Mouse (Mus musculus): ENCODE results near the gene Wdr48. TPM values are rescaled to one million over a fixed set of nuclear protein-coding genes. Genes with fewer than 3 reads are reported as not detected.

Wdr48 gene
- polyA plus RNA-seq, 1 experiment: 27.5 TPM

DNA sequence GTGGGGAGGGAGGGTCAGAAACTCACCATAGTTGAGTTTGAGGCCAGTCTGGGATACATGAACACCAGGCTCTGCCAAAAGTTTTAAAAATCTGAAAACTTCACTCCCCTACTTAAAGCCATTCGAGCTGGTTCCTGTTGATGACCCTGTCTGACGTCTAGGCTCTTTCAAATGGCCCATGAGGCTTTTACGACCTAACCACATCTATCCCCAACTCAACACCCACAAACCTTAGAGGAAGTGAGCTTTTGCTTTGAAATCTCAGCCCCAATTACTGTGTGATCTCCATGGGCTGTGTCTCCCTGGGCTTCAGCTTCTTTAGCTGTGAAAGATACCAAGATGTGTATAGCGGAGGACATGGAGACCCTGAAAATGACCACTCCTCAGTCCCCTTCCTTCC, 43.8 kb downstream of the Wdr48 start:
- Histone ChIP-seq H3K27ac (ENCODE audit: insufficient read depth, low read length) (no peak overlapping the region), H3K36me3 (ENCODE audit: control insufficient read depth, insufficient read depth, low read length) (no peaks in the 10 kb centered on the region), H3K27me3 (ENCODE audit: control insufficient read depth, insufficient read depth, low read length) (no peaks in the 10 kb centered on the region), H3K4me3 (ENCODE audit: extremely low read depth, insufficient read depth, insufficient read length) (no peak overlapping the region), H3K4me1 (ENCODE audit: control insufficient read depth, insufficient read depth, insufficient read length) (peaks cover 11% of the 10 kb centered on the region; the same call in 1 of the 2 replicates)
- 30% methylated on average over 4 of the region's 4 CpGs for whole genome bisulfite sequencing
- DNase-seq (ENCODE audit: low read depth in 1 of 2, low spot score in 2 of 2): peak in 1 of 2 experiments; percentile 50
- TF ChIP-seq CTCF (IDR thresholded peaks at IDR 0.05; ENCODE audit: extremely low read depth, insufficient read depth, insufficient read length, insufficient replicate concordance): no peak
- no peak for TF ChIP-seq POLR2A (IDR thresholded peaks at IDR 0.05; ENCODE audit: low read depth, low read length)

DNA sequence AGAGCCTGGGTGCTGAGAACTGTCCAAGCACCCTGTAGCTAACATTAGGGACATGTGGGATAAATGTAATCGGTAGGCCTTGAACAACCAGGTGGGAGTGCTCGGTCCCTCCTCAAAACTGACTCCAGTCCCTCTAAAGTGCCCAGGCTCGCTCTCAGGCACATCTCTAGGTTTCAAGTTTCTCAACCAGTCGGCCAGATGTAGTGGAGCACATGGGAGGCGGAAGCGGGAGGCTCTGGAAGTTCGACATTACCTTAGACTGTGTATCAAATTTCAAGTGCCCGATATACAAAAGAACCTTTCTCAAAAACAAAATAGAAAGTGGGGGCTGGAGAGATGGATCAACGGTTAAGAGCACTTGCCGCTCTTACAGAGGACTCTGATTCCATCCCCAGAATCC, 45.0 kb downstream of the Wdr48 start:
- no peak overlapping the region for H3K27ac ChIP-seq (ENCODE audit: insufficient read depth, low read length)
- TF ChIP-seq POLR2A (IDR thresholded peaks at IDR 0.05; ENCODE audit: low read depth, low read length) (no peak), CTCF (IDR thresholded peaks at IDR 0.05; ENCODE audit: extremely low read depth, insufficient read depth, insufficient read length, insufficient replicate concordance) (no peak)
- no peaks in the 10 kb centered on the region for H3K36me3 ChIP-seq (ENCODE audit: control insufficient read depth, insufficient read depth, low read length)
- no peaks in the 10 kb centered on the region for H3K27me3 ChIP-seq (ENCODE audit: control insufficient read depth, insufficient read depth, low read length)
- 93% methylated on average over 10 of the region's 10 CpGs for WGBS
- no peak for DNase-seq (ENCODE audit: low read depth in 1 of 2, low spot score in 2 of 2)
- peaks cover 11% of the 10 kb centered on the region; the same call in 1 of the 2 replicates for H3K4me1 ChIP-seq (ENCODE audit: control insufficient read depth, insufficient read depth, insufficient read length)
- no peak overlapping the region for H3K4me3 ChIP-seq (ENCODE audit: extremely low read depth, insufficient read depth, insufficient read length)

DNA sequence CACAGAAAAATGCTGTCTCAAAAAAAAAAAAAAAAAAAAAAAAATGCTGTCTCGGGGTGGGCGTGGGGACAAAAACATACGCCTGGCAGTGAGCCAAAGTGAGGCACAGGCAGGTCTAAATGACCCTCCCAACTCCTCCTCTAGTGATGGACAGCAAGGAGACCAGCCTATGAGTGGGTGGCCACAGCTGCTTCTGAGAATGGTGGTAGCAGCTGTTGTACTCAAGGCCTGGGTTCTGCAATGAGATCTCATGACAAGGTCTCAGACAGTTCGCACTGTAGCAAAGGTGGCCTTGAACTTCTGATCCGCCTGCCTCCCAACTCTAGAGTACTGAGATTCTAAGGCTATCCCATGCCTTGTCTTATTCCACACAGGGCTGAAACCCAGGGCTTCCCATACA, 46.7 kb downstream of the Wdr48 start:
- no peaks in the 10 kb centered on the region for H3K36me3 ChIP-seq (ENCODE audit: control insufficient read depth, insufficient read depth, low read length)
- TF ChIP-seq CTCF (IDR thresholded peaks at IDR 0.05; ENCODE audit: extremely low read depth, insufficient read depth, insufficient read length, insufficient replicate concordance) (no peak), POLR2A (IDR thresholded peaks at IDR 0.05; ENCODE audit: low read depth, low read length) (no peak)
- 79% methylated on average over 5 of the region's 5 CpGs for whole genome bisulfite sequencing
- peaks cover 11% of the 10 kb centered on the region; the same call in 1 of the 2 replicates for H3K4me1 ChIP-seq (ENCODE audit: control insufficient read depth, insufficient read depth, insufficient read length)
- H3K27me3 ChIP-seq (ENCODE audit: control insufficient read depth, insufficient read depth, low read length): no peaks in the 10 kb centered on the region
- no peak overlapping the region for H3K27ac ChIP-seq (ENCODE audit: insufficient read depth, low read length)
- H3K4me3 ChIP-seq (ENCODE audit: extremely low read depth, insufficient read depth, insufficient read length): no peak overlapping the region
- no peak for DNase-seq (ENCODE audit: low read depth in 1 of 2, low spot score in 2 of 2)

DNA sequence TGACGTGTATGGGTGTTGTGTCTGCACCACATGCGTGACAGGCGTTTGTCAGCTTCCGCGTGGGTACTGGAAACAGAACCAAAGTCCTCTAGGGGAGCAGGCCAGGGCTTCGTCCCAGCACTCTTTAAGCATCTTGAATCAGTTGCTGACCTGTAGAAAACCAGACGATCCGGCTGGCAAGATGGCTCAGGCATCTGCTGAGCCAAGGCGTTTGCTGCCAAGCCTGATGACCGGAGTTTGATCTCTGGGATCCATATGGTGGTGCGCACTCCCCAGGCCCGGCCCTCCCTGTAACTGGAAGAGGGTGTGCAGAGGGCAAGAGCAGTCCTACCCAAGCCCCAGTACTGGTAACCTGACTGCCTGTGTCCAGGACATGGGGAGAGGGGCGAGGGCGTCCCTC, 47.2 kb downstream of the Wdr48 start:
- H3K4me3 ChIP-seq (ENCODE audit: extremely low read depth, insufficient read depth, insufficient read length): no peak overlapping the region
- peaks cover 11% of the 10 kb centered on the region; the same call in 1 of the 2 replicates for H3K4me1 ChIP-seq (ENCODE audit: control insufficient read depth, insufficient read depth, insufficient read length)
- WGBS: 90% methylated on average over 14 of the region's 14 CpGs
- no peaks in the 10 kb centered on the region for H3K36me3 ChIP-seq (ENCODE audit: control insufficient read depth, insufficient read depth, low read length)
- no peaks in the 10 kb centered on the region for H3K27me3 ChIP-seq (ENCODE audit: control insufficient read depth, insufficient read depth, low read length)
- TF ChIP-seq POLR2A (IDR thresholded peaks at IDR 0.05; ENCODE audit: low read depth, low read length) (no peak), CTCF (IDR thresholded peaks at IDR 0.05; ENCODE audit: extremely low read depth, insufficient read depth, insufficient read length, insufficient replicate concordance) (no peak)
- no peak for DNase-seq (ENCODE audit: low read depth in 1 of 2, low spot score in 2 of 2)
- no peak overlapping the region for H3K27ac ChIP-seq (ENCODE audit: insufficient read depth, low read length)

DNA sequence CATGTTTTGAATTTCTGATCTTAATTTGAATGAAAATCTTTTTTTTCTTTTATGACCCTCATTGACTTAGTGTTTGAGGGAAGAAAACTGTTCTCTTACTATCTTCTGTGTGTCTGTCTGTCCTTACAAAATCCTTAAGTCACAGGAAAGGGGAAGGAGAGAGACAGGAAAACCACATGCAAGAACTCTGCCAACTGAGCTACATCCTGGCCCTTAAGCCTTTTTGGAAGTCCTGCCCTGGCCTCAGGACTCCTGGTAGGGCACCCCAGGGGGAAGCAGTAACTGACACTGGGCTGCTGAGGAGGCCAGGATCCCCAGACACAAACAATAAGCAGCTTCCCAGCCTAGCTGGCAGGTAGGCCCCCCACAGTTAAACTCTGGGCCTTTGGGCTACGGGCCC, 48.6 kb downstream of the Wdr48 start:
- Histone ChIP-seq H3K27ac (ENCODE audit: insufficient read depth, low read length) (no peak overlapping the region), H3K27me3 (ENCODE audit: control insufficient read depth, insufficient read depth, low read length) (no peaks in the 10 kb centered on the region), H3K4me1 (ENCODE audit: control insufficient read depth, insufficient read depth, insufficient read length) (peaks cover 7% of the 10 kb centered on the region; the same call in 1 of the 2 replicates), H3K4me3 (ENCODE audit: extremely low read depth, insufficient read depth, insufficient read length) (no peak overlapping the region), H3K36me3 (ENCODE audit: control insufficient read depth, insufficient read depth, low read length) (no peaks in the 10 kb centered on the region)
- DNase-seq (ENCODE audit: low read depth in 1 of 2, low spot score in 2 of 2): no peak
- 50% methylated on average over 1 of the region's 1 CpGs for WGBS
- no peak for TF ChIP-seq CTCF (IDR thresholded peaks at IDR 0.05; ENCODE audit: extremely low read depth, insufficient read depth, insufficient read length, insufficient replicate concordance)
- TF ChIP-seq POLR2A (IDR thresholded peaks at IDR 0.05; ENCODE audit: low read depth, low read length): no peak

DNA sequence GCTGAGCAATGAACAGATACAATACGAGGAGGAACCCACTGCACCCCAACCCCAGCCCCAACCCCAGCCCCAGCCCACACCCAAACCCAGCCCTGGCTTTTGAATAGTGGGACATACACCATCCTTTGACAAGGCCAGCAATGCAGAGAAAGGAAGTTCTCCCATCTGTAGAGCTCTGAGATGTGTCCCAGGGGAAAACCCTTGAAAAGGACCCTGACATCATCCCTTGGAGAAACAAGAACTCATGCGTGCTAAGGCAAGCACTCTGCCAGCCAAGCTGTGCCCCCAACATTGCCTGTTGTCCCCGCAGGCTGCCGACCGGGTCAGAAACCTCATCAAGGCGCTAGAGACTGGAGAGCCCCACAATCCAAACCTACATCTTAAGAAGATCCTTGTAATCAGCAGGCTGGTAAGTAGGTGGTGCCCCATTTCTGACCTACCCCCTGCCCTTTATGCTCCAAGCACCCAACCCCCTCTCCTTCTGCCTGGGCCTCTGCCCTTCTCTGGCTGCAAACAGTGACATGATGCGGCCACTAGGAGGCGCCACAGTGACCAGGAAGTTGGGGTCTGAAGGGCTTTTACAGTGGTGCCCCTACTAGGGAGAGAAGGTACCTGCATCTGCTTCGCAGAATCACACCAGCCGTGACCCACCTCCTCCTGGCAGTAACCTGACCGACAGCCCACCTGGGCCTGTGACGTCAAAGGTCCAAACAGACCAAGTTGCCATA, 50.7 kb downstream of the Wdr48 start:
- TF ChIP-seq CTCF (IDR thresholded peaks at IDR 0.05; ENCODE audit: extremely low read depth, insufficient read depth, insufficient read length, insufficient replicate concordance) (peak; percentile 66; the same call in 1 of the 2 replicates), POLR2A (IDR thresholded peaks at IDR 0.05; ENCODE audit: low read depth, low read length) (no peak)
- Histone ChIP-seq H3K27ac (ENCODE audit: insufficient read depth, low read length) (no peak overlapping the region), H3K36me3 (ENCODE audit: control insufficient read depth, insufficient read depth, low read length) (no peaks in the 10 kb centered on the region), H3K4me3 (ENCODE audit: extremely low read depth, insufficient read depth, insufficient read length) (no peak overlapping the region), H3K27me3 (ENCODE audit: control insufficient read depth, insufficient read depth, low read length) (no peaks in the 10 kb centered on the region), H3K4me1 (ENCODE audit: control insufficient read depth, insufficient read depth, insufficient read length) (no peaks in the 10 kb centered on the region)
- 71% methylated on average over 12 of the region's 12 CpGs for WGBS
- DNase-seq (ENCODE audit: low read depth in 1 of 2, low spot score in 2 of 2): peak in 1 of 2 experiments; percentile 30

DNA sequence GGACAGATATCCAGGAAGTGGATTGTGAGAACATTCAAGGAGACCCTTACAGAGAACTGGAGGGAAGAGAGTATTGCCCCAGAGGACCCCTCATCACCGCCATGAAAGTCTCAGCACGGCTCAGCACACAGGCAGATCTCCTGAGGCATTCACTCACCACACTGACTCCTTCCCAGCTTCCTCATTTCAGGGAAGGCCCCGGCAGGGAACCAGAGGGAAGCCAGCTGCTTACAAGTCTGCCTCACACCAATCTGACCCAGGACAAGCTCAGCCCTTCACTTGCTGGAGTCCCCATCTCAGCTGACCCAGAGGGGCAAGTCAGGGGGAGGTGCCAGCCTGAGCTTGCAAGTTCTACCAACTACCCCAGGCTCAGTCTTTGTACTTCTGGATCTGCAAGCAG, 54.1 kb downstream of the Wdr48 start:
- no peak overlapping the region for H3K27ac ChIP-seq (ENCODE audit: insufficient read depth, low read length)
- no peaks in the 10 kb centered on the region for H3K27me3 ChIP-seq (ENCODE audit: control insufficient read depth, insufficient read depth, low read length)
- WGBS: 17% methylated on average over 3 of the region's 3 CpGs
- TF ChIP-seq CTCF (IDR thresholded peaks at IDR 0.05; ENCODE audit: extremely low read depth, insufficient read depth, insufficient read length, insufficient replicate concordance) (no peak), POLR2A (IDR thresholded peaks at IDR 0.05; ENCODE audit: low read depth, low read length) (no peak)
- H3K4me3 ChIP-seq (ENCODE audit: extremely low read depth, insufficient read depth, insufficient read length): no peak overlapping the region
- no peaks in the 10 kb centered on the region for H3K36me3 ChIP-seq (ENCODE audit: control insufficient read depth, insufficient read depth, low read length)
- no peak for DNase-seq (ENCODE audit: low read depth in 1 of 2, low spot score in 2 of 2)
- no peaks in the 10 kb centered on the region for H3K4me1 ChIP-seq (ENCODE audit: control insufficient read depth, insufficient read depth, insufficient read length)
